Mouse (Mus musculus): ENCODE measurements around the gene Nle1. TPM values are rescaled to one million over a fixed set of nuclear protein-coding genes. Genes with fewer than 3 reads are reported as not detected.
"Not testable (repeated sequence)": the region's sequence is repeated elsewhere in the genome, so short reads cannot be mapped to it uniquely, and the experiment has no call there.

Gene Nle1
- total and polyA plus RNA-seq, 2 experiments from 2014 or later = 28.7 to 30.1 TPM

- Histone ChIP-seq H3K4me1 (ENCODE audit: insufficient read depth, low read length) (no peaks in the 10 kb centered on the region), H3K4me3 (ENCODE audit: low read depth, low read length) (peak within 1 kb of the TSS; percentile 5; the same call in 1 of the 2 replicates), H3K9me3 (ENCODE audit: low read length) (no peaks in the 10 kb centered on the region), H3K36me3 (ENCODE audit: insufficient read depth, low read length) (no peaks in the 10 kb centered on the region), H3K27ac (ENCODE audit: low read depth, low read length) (no peak within 1 kb of the TSS), H3K9ac (replicated peaks; ENCODE audit: low read length, poor library complexity, severe bottlenecking) (no peak within 1 kb of the TSS), H3K27me3 (ENCODE audit: insufficient read depth, low read length) (peaks cover 27% of the 10 kb centered on the region), H3K4me2 (ENCODE audit: low read depth, low read length, poor library complexity, severe bottlenecking) (peak within 1 kb of the TSS; percentile 1; the same call in 1 of the 2 replicates)
- whole genome bisulfite sequencing = 9% methylated on average over 10 of the region's 10 CpGs
- no peak for TF ChIP-seq CTCF (IDR thresholded peaks at IDR 0.05)
- no peak for DNase-seq (ENCODE audit: low spot score)
- no peak for ATAC-seq (ENCODE audit: low FRiP score)
These were observed 42.7 kb upstream of the Nle1 start, which contains the start of gene Slfn5 for GRCm38 (mm10) chr11:82950736-82951481. TSS of gene Slfn5 (plus strand) at chr11:82951349.

- ATAC-seq (ENCODE audit: low FRiP score) (no peak), DNase-seq (ENCODE audit: low spot score) (no peak)
- Histone ChIP-seq H3K4me3 (ENCODE audit: low read depth, low read length) (no peak overlapping the region), H3K27ac (ENCODE audit: low read depth, low read length) (no peak overlapping the region), H3K4me1 (ENCODE audit: insufficient read depth, low read length) (no peaks in the 10 kb centered on the region), H3K9me3 (ENCODE audit: low read length) (no peaks in the 10 kb centered on the region), H3K9ac (replicated peaks; ENCODE audit: low read length, poor library complexity, severe bottlenecking) (no peak overlapping the region), H3K36me3 (ENCODE audit: insufficient read depth, low read length) (no peaks in the 10 kb centered on the region), H3K27me3 (ENCODE audit: insufficient read depth, low read length) (peaks cover 27% of the 10 kb centered on the region), H3K4me2 (ENCODE audit: low read depth, low read length, poor library complexity, severe bottlenecking) (no peak overlapping the region)
- TF ChIP-seq CTCF (IDR thresholded peaks at IDR 0.05) = no peak
- 85% methylated on average over 9 of the region's 9 CpGs for WGBS
These were observed 40.8 kb upstream of the Nle1 start for GRCm38 (mm10) chr11:82949036-82949435.

DNA sequence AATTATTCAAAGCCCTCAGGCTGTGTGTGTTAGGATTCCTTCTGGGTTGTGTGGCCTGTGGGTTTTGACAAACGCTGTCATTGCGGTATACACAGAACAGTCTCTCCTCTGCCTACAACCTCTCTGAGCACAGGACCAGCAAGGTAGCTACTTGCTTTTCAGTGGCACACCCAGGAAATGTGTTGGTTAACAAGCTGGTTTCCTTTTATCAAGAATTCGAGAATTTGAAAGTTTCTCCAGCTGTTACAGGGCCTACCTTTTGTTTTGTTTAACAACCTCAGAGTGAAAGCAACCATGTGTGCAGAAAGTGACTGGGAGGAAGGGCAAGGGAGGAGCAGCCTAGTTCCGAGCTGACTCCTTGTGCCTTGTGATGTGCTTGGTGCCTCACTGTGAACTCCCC, 39.2 kb upstream of the Nle1 start:
- Histone ChIP-seq H3K9ac (replicated peaks; ENCODE audit: low read length, poor library complexity, severe bottlenecking) (no peak overlapping the region), H3K9me3 (ENCODE audit: low read length) (no peaks in the 10 kb centered on the region), H3K27ac (ENCODE audit: low read depth, low read length) (no peak overlapping the region), H3K4me3 (ENCODE audit: low read depth, low read length) (no peak overlapping the region), H3K4me2 (ENCODE audit: low read depth, low read length, poor library complexity, severe bottlenecking) (no peak overlapping the region), H3K36me3 (ENCODE audit: insufficient read depth, low read length) (no peaks in the 10 kb centered on the region), H3K27me3 (ENCODE audit: insufficient read depth, low read length) (peaks cover 24% of the 10 kb centered on the region), H3K4me1 (ENCODE audit: insufficient read depth, low read length) (no peaks in the 10 kb centered on the region)
- ATAC-seq (ENCODE audit: low FRiP score) (no peak), DNase-seq (ENCODE audit: low spot score) (no peak)
- TF ChIP-seq CTCF (IDR thresholded peaks at IDR 0.05) = no peak
- WGBS = 37% methylated on average over 4 of the region's 4 CpGs

- WGBS = 60% methylated on average over 2 of the region's 2 CpGs
These were observed 37.4 kb upstream of the Nle1 start for GRCm38 (mm10) chr11:82945636-82946035.

DNA sequence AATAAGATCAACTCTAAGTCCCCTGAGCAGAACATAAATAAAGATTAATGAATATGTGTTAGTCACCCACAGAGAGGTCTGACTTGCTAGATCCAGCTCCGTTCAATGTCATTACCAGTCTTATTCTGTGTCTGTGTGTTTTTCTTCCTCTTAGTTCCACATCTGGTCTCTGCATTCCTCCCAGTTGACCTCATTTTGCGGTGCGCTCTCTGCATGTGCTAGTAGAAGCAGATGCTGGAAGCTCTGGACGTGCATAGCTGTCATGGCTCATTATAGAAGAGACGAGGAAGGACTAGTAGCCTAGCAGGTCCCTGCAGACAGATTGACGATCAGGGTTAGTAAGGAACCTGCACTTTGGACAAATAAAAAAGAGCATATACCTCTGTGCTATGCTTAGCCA, 35.1 kb upstream of the Nle1 start:
- no peak for TF ChIP-seq CTCF (IDR thresholded peaks at IDR 0.05)
- Histone ChIP-seq H3K36me3 (ENCODE audit: insufficient read depth, low read length) (no peaks in the 10 kb centered on the region), H3K4me3 (ENCODE audit: low read depth, low read length) (no peak overlapping the region), H3K9me3 (ENCODE audit: low read length) (no peaks in the 10 kb centered on the region), H3K27me3 (ENCODE audit: insufficient read depth, low read length) (0 out of 2 replicates have a peak, but pooled peaks cover 3% of the 10 kb centered on the region), H3K4me2 (ENCODE audit: low read depth, low read length, poor library complexity, severe bottlenecking) (no peak overlapping the region), H3K4me1 (ENCODE audit: insufficient read depth, low read length) (no peaks in the 10 kb centered on the region), H3K27ac (ENCODE audit: low read depth, low read length) (no peak overlapping the region), H3K9ac (replicated peaks; ENCODE audit: low read length, poor library complexity, severe bottlenecking) (no peak overlapping the region)
- WGBS = 55% methylated on average over 6 of the region's 6 CpGs
- ATAC-seq (ENCODE audit: low FRiP score) (no peak), DNase-seq (ENCODE audit: low spot score) (no peak)

More at GRCm38 (mm10) chr11:82945636-82946035, 37.4 kb upstream of the Nle1 start:
- no peak overlapping the region for H3K4me3 ChIP-seq (ENCODE audit: low read depth, low read length)
- DNase-seq (ENCODE audit: low spot score) = no peak
- H3K4me1 ChIP-seq (ENCODE audit: insufficient read depth, low read length) = no peaks in the 10 kb centered on the region
- no peak for ATAC-seq (ENCODE audit: low FRiP score)
- no peak overlapping the region for H3K27ac ChIP-seq (ENCODE audit: low read depth, low read length)
- H3K27me3 ChIP-seq (ENCODE audit: insufficient read depth, low read length) = peaks cover 11% of the 10 kb centered on the region
- no peaks in the 10 kb centered on the region for H3K9me3 ChIP-seq (ENCODE audit: low read length)
- H3K9ac ChIP-seq (replicated peaks; ENCODE audit: low read length, poor library complexity, severe bottlenecking) = no peak overlapping the region
- no peak for TF ChIP-seq CTCF (IDR thresholded peaks at IDR 0.05)
- no peaks in the 10 kb centered on the region for H3K36me3 ChIP-seq (ENCODE audit: insufficient read depth, low read length)
- H3K4me2 ChIP-seq (ENCODE audit: low read depth, low read length, poor library complexity, severe bottlenecking) = no peak overlapping the region

GRCm38 (mm10) chr11:82933186-82933585, 25.0 kb upstream of the Nle1 start:
- H3K27ac ChIP-seq (ENCODE audit: low read depth, low read length) = no peak overlapping the region
- H3K27me3 ChIP-seq (ENCODE audit: insufficient read depth, low read length) = peaks cover 40% of the 10 kb centered on the region
- DNase-seq (ENCODE audit: low spot score) (no peak), ATAC-seq (ENCODE audit: low FRiP score) (no peak)
- H3K9ac ChIP-seq (replicated peaks; ENCODE audit: low read length, poor library complexity, severe bottlenecking) = no peak overlapping the region
- TF ChIP-seq CTCF (IDR thresholded peaks at IDR 0.05) = no peak
- 0 out of 2 replicates have a peak, but pooled peaks cover 4% of the 10 kb centered on the region for H3K4me1 ChIP-seq (ENCODE audit: insufficient read depth, low read length)
- peak overlapping the region; percentile 45 for H3K4me3 ChIP-seq (ENCODE audit: low read depth, low read length)
- 3% methylated on average over 29 of the region's 29 CpGs for WGBS
- peak overlapping the region; percentile 94 for H3K4me2 ChIP-seq (ENCODE audit: low read depth, low read length, poor library complexity, severe bottlenecking)
- H3K9me3 ChIP-seq (ENCODE audit: low read length) = no peaks in the 10 kb centered on the region
- H3K36me3 ChIP-seq (ENCODE audit: insufficient read depth, low read length) = no peaks in the 10 kb centered on the region

DNA sequence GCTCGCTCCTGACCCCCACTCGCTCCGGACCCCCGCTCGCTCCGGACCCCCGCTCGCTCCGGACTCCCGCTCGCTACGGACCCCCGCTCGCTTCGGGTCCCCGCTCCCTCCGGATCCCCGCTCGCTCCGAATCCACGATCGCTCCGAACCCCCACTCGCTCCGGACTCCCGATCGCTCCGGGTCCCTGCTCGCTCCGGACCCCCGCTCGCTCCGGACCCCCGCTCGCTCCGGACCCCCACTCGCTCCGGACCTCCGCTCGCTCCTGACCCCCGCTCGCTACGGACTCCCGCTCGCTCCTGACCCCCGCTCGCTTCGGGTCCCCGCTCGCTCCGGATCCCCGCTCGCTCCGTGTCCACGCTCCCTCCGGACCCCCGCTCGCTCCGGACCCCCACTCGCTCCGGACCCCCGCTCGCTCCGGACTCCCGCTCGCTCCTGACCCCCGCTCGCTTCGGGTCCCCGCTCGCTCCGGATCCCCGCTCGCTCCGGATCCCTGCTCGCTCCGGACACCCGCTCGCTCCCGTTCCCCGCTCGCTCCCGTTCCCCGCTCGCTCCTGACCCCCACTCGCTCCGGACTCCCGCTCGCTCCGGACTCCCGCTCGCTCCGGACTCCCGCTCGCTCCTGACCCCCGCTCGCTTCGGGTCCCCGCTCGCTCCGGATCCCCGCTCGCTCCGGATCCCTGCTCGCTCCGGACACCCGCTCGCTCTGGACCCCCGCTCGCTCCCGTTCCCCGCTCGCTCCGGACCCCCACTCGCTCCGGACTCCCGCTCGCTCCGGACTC, 23.6 kb upstream of the Nle1 start:
- not testable (repeated sequence) for DNase-seq (ENCODE audit: low spot score); H3K4me1 ChIP-seq (ENCODE audit: insufficient read depth, low read length); H3K27ac ChIP-seq (ENCODE audit: low read depth, low read length); H3K9me3 ChIP-seq (ENCODE audit: low read length); ATAC-seq (ENCODE audit: low FRiP score); H3K36me3 ChIP-seq (ENCODE audit: insufficient read depth, low read length)
- peak overlapping the region; percentile 45 for H3K4me3 ChIP-seq (ENCODE audit: low read depth, low read length)
- peak overlapping the region; percentile 42 for H3K9ac ChIP-seq (replicated peaks; ENCODE audit: low read length, poor library complexity, severe bottlenecking)
- H3K4me2 ChIP-seq (ENCODE audit: low read depth, low read length, poor library complexity, severe bottlenecking) = peak overlapping the region; percentile 94
- WGBS = under 1% methylated on average over 92 of the region's 119 CpGs
- H3K27me3 ChIP-seq (ENCODE audit: insufficient read depth, low read length) = peaks cover 41% of the 10 kb centered on the region

DNA sequence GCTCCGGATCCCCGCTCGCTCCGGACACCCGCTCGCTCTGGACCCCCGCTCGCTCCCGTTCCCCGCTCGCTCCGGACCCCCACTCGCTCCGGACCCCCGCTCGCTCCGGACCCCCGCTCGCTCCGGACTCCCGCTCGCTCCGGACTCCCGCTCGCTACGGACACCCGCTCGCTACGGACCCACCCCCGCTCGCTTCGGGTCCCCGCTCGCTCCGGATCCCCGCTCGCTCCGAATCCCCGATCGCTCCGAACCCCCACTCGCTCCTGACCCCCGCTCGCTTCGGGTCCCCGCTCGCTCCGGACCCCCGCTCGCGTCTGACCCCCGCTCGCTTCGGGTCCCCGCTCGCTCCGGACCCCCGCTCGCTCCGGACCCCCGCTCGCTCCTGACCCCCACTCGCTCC, 22.9 kb upstream of the Nle1 start:
- not testable (repeated sequence) for H3K9me3 ChIP-seq (ENCODE audit: low read length); H3K27ac ChIP-seq (ENCODE audit: low read depth, low read length); ATAC-seq (ENCODE audit: low FRiP score); H3K4me1 ChIP-seq (ENCODE audit: insufficient read depth, low read length); DNase-seq (ENCODE audit: low spot score); H3K36me3 ChIP-seq (ENCODE audit: insufficient read depth, low read length)
- peaks cover 35% of the 10 kb centered on the region for H3K27me3 ChIP-seq (ENCODE audit: insufficient read depth, low read length)
- WGBS = under 1% methylated on average over 43 of the region's 63 CpGs
- peak overlapping the region; percentile 45 for H3K4me3 ChIP-seq (ENCODE audit: low read depth, low read length)
- peak overlapping the region; percentile 42; the same call in 1 of the 2 replicates for H3K9ac ChIP-seq (replicated peaks; ENCODE audit: low read length, poor library complexity, severe bottlenecking)
- H3K4me2 ChIP-seq (ENCODE audit: low read depth, low read length, poor library complexity, severe bottlenecking) = peak overlapping the region; percentile 94
